Mouse (Mus musculus) embryonic facial prominence, embryonic 10.5 days (tissue): ENCODE data around the gene Krtap2-4. TPM values are rescaled to one million over a fixed set of nuclear protein-coding genes. Genes with fewer than 3 reads are reported as not detected.

ENCODE experiments used
- DNase-seq: peaks from one replicate; pipeline ENCODE4 v3.0.0-alpha.2; 2017; ENCODE audit warnings: low spot score
- H3K27ac ChIP-seq: fragments of 300-500 bp; sonication (generic); replicated peaks from 2 replicates; pipeline ENCODE4 v1.5.1; 2016; ENCODE audit warnings: mild to moderate bottlenecking
- H3K27me3 ChIP-seq: fragments of 300-500 bp; sonication (generic); replicated peaks from 2 replicates; pipeline ENCODE4 v1.6.1; 2016; ENCODE audit warnings: low read depth, mild to moderate bottlenecking; ENCODE audit not compliant: poor library complexity, severe bottlenecking
- H3K36me3 ChIP-seq: fragments of 300-500 bp; sonication (generic); replicated peaks from 2 replicates; pipeline ENCODE4 v1.6.1; 2016; ENCODE audit warnings: mild to moderate bottlenecking, moderate library complexity
- H3K4me1 ChIP-seq: fragments of 300-500 bp; sonication (generic); 2 replicates; pipeline ENCODE4 v1.6.1; 2016
- H3K4me3 ChIP-seq: fragments of 300-500 bp; sonication (generic); 2 replicates; pipeline ENCODE4 v1.5.1; 2016; ENCODE audit warnings: mild to moderate bottlenecking, moderate library complexity
- H3K9me3 ChIP-seq: fragments of 300-500 bp; sonication (generic); 2 replicates; pipeline ENCODE4 v1.6.1; 2016; ENCODE audit warnings: mild to moderate bottlenecking
- WGBS: fragments of 180-500 bp; shearing (Covaris S2); methylation state at CpG from one replicate; pipeline ENCODE4 v1.1.7; 2016; 5-methylcytosine and 5-hydroxymethylcytosine counted together
- polyA plus RNA-seq: library from polyadenylated mRNA; unstranded; fragments of >200 nt; fragmentation: Nextera tagmentation; extraction: Ambion mirVana; gene quantifications from 2 replicates; pipeline ENCODE4 v1.2.1, GENCODE M21; 2016

Gene Krtap2-4
- polyA plus RNA-seq, 1 experiment from 2014 or later, result not detected

DNA sequence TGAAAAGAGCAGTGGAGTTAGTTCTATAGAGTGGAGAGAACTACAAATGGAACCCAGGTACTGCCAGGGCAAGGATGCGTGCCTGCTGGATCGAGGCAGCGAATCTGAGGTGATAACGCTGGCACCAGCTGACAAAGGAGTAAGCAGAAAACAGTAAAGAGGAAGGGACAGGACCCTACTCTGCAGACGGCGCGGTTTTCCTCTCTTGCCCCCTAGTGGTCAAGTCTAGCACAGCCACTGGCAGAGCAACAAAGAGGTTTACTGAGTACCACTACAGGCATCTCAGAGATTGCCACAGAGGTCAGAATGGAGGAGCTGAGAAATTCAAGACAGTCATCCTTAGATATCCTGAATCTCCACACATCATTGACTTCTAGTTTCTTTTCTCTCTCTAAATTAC lies 40.5 kb downstream of the Krtap2-4 start:
- Histone ChIP-seq H3K4me3 (peak overlapping the region; percentile 38), H3K4me1 (no peaks in the 10 kb centered on the region), H3K27ac (no peak overlapping the region), H3K9me3 (no peaks in the 10 kb centered on the region), H3K36me3 (no peaks in the 10 kb centered on the region), H3K27me3 (no peaks in the 10 kb centered on the region)
- WGBS, result 5% methylated on average over 7 of the region's 7 CpGs
- peak; percentile 84 for DNase-seq

DNA sequence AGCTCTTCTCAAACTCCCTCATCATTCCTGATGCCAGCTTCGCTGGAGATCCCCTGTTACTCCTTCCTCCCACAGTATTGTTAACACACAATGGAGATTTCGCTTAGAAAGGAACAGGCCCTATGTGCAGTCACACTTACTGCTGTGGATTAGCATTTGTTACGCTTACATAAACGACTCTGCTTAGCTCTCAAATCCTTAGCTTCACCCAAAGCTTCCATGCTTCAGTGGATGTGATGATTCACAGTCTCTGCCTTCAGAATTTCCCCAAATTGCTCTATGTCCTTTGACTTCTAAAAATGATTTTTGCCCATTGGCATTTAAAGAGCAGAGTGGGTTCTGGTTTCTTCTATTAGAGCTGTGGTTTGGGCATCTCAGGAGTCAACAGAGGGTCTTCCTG lies 41.5 kb downstream of the Krtap2-4 start:
- no peak overlapping the region for H3K27ac ChIP-seq
- H3K36me3 ChIP-seq, result no peaks in the 10 kb centered on the region
- H3K9me3 ChIP-seq, result no peaks in the 10 kb centered on the region
- no peaks in the 10 kb centered on the region for H3K27me3 ChIP-seq
- H3K4me1 ChIP-seq, result no peaks in the 10 kb centered on the region
- H3K4me3 ChIP-seq, result no peak overlapping the region
- WGBS, result 63% methylated on average over 4 of the region's 4 CpGs
- no peak for DNase-seq

GRCm38 (mm10) chr11:99566530-99566929 lies 48.1 kb downstream of the Krtap2-4 start, which contains the start of gene Krtap3-1:
Gene Krtap3-1, minus strand, starts transcription at chr11:99566630.
- Histone ChIP-seq H3K27me3 (no peaks in the 10 kb centered on the region), H3K9me3 (no peaks in the 10 kb centered on the region), H3K4me3 (no peak within 1 kb of the TSS), H3K36me3 (no peaks in the 10 kb centered on the region), H3K4me1 (no peaks in the 10 kb centered on the region), H3K27ac (no peak within 1 kb of the TSS)
- no peak for DNase-seq
- WGBS, result 93% methylated on average over 7 of the region's 7 CpGs

Other genes with a start within 250 kb of the Krtap2-4 start
- 0.26 and 0.39 TPM in 2 replicates for gene Krt28, start 239.9 kb downstream of the Krtap2-4 start, polyA plus RNA-seq
- 18.6 and 25.3 TPM in 2 replicates for gene Krt10, start 225.5 kb downstream of the Krtap2-4 start, polyA plus RNA-seq
- gene Krt12, start 192.6 kb downstream of the Krtap2-4 start, polyA plus RNA-seq, result not detected in 2 replicates
- 0.97 and 1.00 TPM in 2 replicates for gene Krt20, start 176.7 kb downstream of the Krtap2-4 start, polyA plus RNA-seq
- gene Krt23, start 121.7 kb downstream of the Krtap2-4 start, polyA plus RNA-seq, result 0.21 and 0.31 TPM in 2 replicates
- not detected in 2 replicates for gene Krt39, start 93.5 kb downstream of the Krtap2-4 start, polyA plus RNA-seq
- not detected in 2 replicates for gene Krt40, start 71.7 kb downstream of the Krtap2-4 start, polyA plus RNA-seq
- gene Krtap3-3, start 64.0 kb downstream of the Krtap2-4 start, polyA plus RNA-seq, result not detected in 2 replicates
- gene Krtap3-2, start 58.0 kb downstream of the Krtap2-4 start, polyA plus RNA-seq, result not detected in 2 replicates
- gene Gm11939, start 55.4 kb downstream of the Krtap2-4 start, polyA plus RNA-seq, result not detected in 2 replicates
- gene Krtap3-1, start 48.2 kb downstream of the Krtap2-4 start, polyA plus RNA-seq, result not detected in 2 replicates
- gene Krtap1-5, start 33.8 kb downstream of the Krtap2-4 start, polyA plus RNA-seq, result not detected in 2 replicates
- not detected in 2 replicates for gene Krtap1-4, start 31.2 kb downstream of the Krtap2-4 start, polyA plus RNA-seq
- not detected in 2 replicates for gene Krtap1-3, start 23.5 kb downstream of the Krtap2-4 start, polyA plus RNA-seq
- gene Krtap9-3, start 16.7 kb downstream of the Krtap2-4 start, polyA plus RNA-seq, result not detected in 2 replicates
- gene Gm11938, start 11.5 kb downstream of the Krtap2-4 start, polyA plus RNA-seq, result not detected in 2 replicates
- not detected in 2 replicates for gene Gm11937, start 4.7 kb downstream of the Krtap2-4 start, polyA plus RNA-seq
- gene Gm11562, start 5.6 kb upstream of the Krtap2-4 start, polyA plus RNA-seq, result not detected in 2 replicates
- not detected in 2 replicates for gene Krtap4-1, start 13.4 kb upstream of the Krtap2-4 start, polyA plus RNA-seq
- not detected in 2 replicates for gene Krtap4-2, start 20.2 kb upstream of the Krtap2-4 start, polyA plus RNA-seq
- not detected in 2 replicates for gene Krtap4-7, start 29.2 kb upstream of the Krtap2-4 start, polyA plus RNA-seq
- not detected in 2 replicates for gene Gm11555, start 35.4 kb upstream of the Krtap2-4 start, polyA plus RNA-seq
- not detected in 2 replicates for gene Gm11563, start 44.1 kb upstream of the Krtap2-4 start, polyA plus RNA-seq
- not detected in 2 replicates for gene Krtap4-6, start 51.1 kb upstream of the Krtap2-4 start, polyA plus RNA-seq
- gene Gm14190, start 75.9 kb upstream of the Krtap2-4 start, polyA plus RNA-seq, result not detected in 2 replicates
- gene Gm14180, start 119.4 kb upstream of the Krtap2-4 start, polyA plus RNA-seq, result not detected in 2 replicates
- not detected in 2 replicates for gene Gm11595, start 158.1 kb upstream of the Krtap2-4 start, polyA plus RNA-seq
- not detected in 2 replicates for gene Krtap4-8, start 165.9 kb upstream of the Krtap2-4 start, polyA plus RNA-seq
- not detected in 2 replicates for gene Krtap4-9, start 170.4 kb upstream of the Krtap2-4 start, polyA plus RNA-seq
- gene Gm11596, start 178.6 kb upstream of the Krtap2-4 start, polyA plus RNA-seq, result not detected in 2 replicates
- not detected in 2 replicates for gene Gm11569, start 184.1 kb upstream of the Krtap2-4 start, polyA plus RNA-seq
- gene Gm11554, start 189.6 kb upstream of the Krtap2-4 start, polyA plus RNA-seq, result not detected in 2 replicates
- not detected in 2 replicates for gene Krtap4-13, start 195.0 kb upstream of the Krtap2-4 start, polyA plus RNA-seq
- not detected in 2 replicates for gene Gm11564, start 200.8 kb upstream of the Krtap2-4 start, polyA plus RNA-seq
- gene 2300003K06Rik, start 223.2 kb upstream of the Krtap2-4 start, polyA plus RNA-seq, result not detected in 2 replicates
- gene Krtap4-16, start 236.8 kb upstream of the Krtap2-4 start, polyA plus RNA-seq, result not detected in 2 replicates
- gene Gm11568, start 243.1 kb upstream of the Krtap2-4 start, polyA plus RNA-seq, result not detected in 2 replicates
- gene Gm11559, start 249.6 kb upstream of the Krtap2-4 start, polyA plus RNA-seq, result not detected in 2 replicates